Mouse (Mus musculus) cerebellum, postnatal 25 days (tissue): ENCODE data around the gene Samd11.

Experiments used
- DNase-seq, 2 experiments: peaks; one replicate each; pipeline ENCODE4 v3.0.0; 2021; ENCODE audit warnings: mixed read lengths in 2 of 2

Gene Samd11

GRCm38 (mm10) chr4:156213134-156213533 lies 42.3 kb downstream of the Samd11 start:
- DNase-seq = no peak

GRCm38 (mm10) chr4:156209963-156210635 lies 45.4 kb downstream of the Samd11 start:
- DNase-seq = no peak

- no peak for DNase-seq
Measured at GRCm38 (mm10) chr4:156208872-156209271, 46.6 kb downstream of the Samd11 start.

GRCm38 (mm10) chr4:156203413-156204131 lies 51.9 kb downstream of the Samd11 start:
- DNase-seq = peak; percentile 33 to 48

GRCm38 (mm10) chr4:156203001-156203412 lies 52.5 kb downstream of the Samd11 start, which contains the start of gene AW011738:
Gene AW011738, plus strand, starts transcription at chr4:156203304.
- DNase-seq = peak; percentile 74 to 86

- DNase-seq = no peak
Measured at GRCm38 (mm10) chr4:156202462-156202893, 53.0 kb downstream of the Samd11 start.

GRCm38 (mm10) chr4:156200623-156201475 lies 54.6 kb downstream of the Samd11 start, which contains the start of gene Isg15:
Gene Isg15, minus strand, starts transcription at chr4:156200818.
- no peak for DNase-seq

GRCm38 (mm10) chr4:156197829-156198205 lies 57.6 kb downstream of the Samd11 start:
- DNase-seq = peak; percentile 84 to 92

- peak; percentile 79 to 89 for DNase-seq
Measured at GRCm38 (mm10) chr4:156197131-156197828, 58.2 kb downstream of the Samd11 start, which contains the start of gene Agrn. Gene Agrn, minus strand, starts transcription at chr4:156197488.
